Mouse (Mus musculus) C2C12 (cell line): ENCODE data around the gene 9930111J21Rik1. TPM values are rescaled to one million over a fixed set of nuclear protein-coding genes. Genes with fewer than 3 reads are reported as not detected.
"Not testable (repeated sequence)": the region's sequence is repeated elsewhere in the genome, so short reads cannot be mapped to it uniquely, and the experiment has no call there.

Experiments used
- H3K27me3 ChIP-seq: one replicate; pipeline ENCODE4 v1.6.1; 2011; ENCODE audit not compliant: control insufficient read depth, insufficient read depth, insufficient read length
- H3K36me3 ChIP-seq: one replicate; pipeline ENCODE4 v1.6.1; 2011; ENCODE audit not compliant: control insufficient read depth, insufficient read depth
- H3K4me3 ChIP-seq: one replicate; pipeline ENCODE4 v1.5.1; 2011; ENCODE audit warnings: mild to moderate bottlenecking, control low read depth; ENCODE audit not compliant: poor library complexity, insufficient read depth, severe bottlenecking
- H3K79me2 ChIP-seq: one replicate; pipeline ENCODE4 v1.6.1; 2011; ENCODE audit not compliant: control insufficient read depth, insufficient read depth
- H3K79me3 ChIP-seq: one replicate; pipeline ENCODE4 v1.6.1; 2011; ENCODE audit warnings: low read depth, control low read depth
- H3ac ChIP-seq: one replicate; pipeline ENCODE3; 2011; ENCODE audit warnings: low read depth; ENCODE audit not compliant: control insufficient read depth, insufficient read length
- long read RNA-seq, 2 experiments: library from polyadenylated mRNA; unstranded; transcript quantifications; one replicate each; pipeline ENCODE4 v2.0.0; 2019 to 2020
- polyA plus RNA-seq: library from polyadenylated mRNA; unstranded; fragments of >200 nt; fragmentation: generic; extraction: Trizol; gene quantifications from one replicate; pipeline ENCODE4 v1.2.1, GENCODE M21; 2012; ENCODE audit warnings: missing spikeins

9930111J21Rik1 gene
- polyA plus RNA-seq, result 0.28 TPM
- long read RNA-seq, experiment 1, partial matches to known transcripts, result 1 of 2 reads
- long read RNA-seq, experiment 1, other reads (novel, unspliced or antisense), result 1 of 2 reads
- long read RNA-seq, experiment 2, partial matches to known transcripts, result 1 of 5 reads
- long read RNA-seq, experiment 2, other reads (novel, unspliced or antisense), result 1 of 5 reads

- not testable (repeated sequence) for H3ac ChIP-seq, H3K36me3 ChIP-seq, H3K79me2 ChIP-seq, H3K27me3 ChIP-seq, H3K79me3 ChIP-seq, H3K4me3 ChIP-seq
Observed at GRCm38 (mm10) chr11:48979251-48979650, at the start of gene 9930111J21Rik1. Gene 9930111J21Rik1 (minus strand): TSS chr11:48979398.

- H3K79me3 ChIP-seq, H3K27me3 ChIP-seq, H3K4me3 ChIP-seq, H3K36me3 ChIP-seq, H3K79me2 ChIP-seq, H3ac ChIP-seq: not testable (repeated sequence)
Observed at GRCm38 (mm10) chr11:49012074-49012473, 32.9 kb upstream of the 9930111J21Rik1 start.

GRCm38 (mm10) chr11:49006785-49007184, 27.6 kb upstream of the 9930111J21Rik1 start:
- not testable (repeated sequence) for H3K79me2 ChIP-seq, H3K4me3 ChIP-seq, H3K79me3 ChIP-seq, H3K36me3 ChIP-seq, H3K27me3 ChIP-seq, H3ac ChIP-seq

- H3K36me3 ChIP-seq, H3ac ChIP-seq, H3K27me3 ChIP-seq, H3K79me2 ChIP-seq, H3K4me3 ChIP-seq, H3K79me3 ChIP-seq: not testable (repeated sequence)
Observed at GRCm38 (mm10) chr11:49006317-49006716, 27.1 kb upstream of the 9930111J21Rik1 start.

- H3K79me2 ChIP-seq, H3K4me3 ChIP-seq, H3K27me3 ChIP-seq, H3ac ChIP-seq, H3K36me3 ChIP-seq, H3K79me3 ChIP-seq: not testable (repeated sequence)
Observed at GRCm38 (mm10) chr11:49000411-49000810, 21.2 kb upstream of the 9930111J21Rik1 start.

GRCm38 (mm10) chr11:48994018-48994417, 14.8 kb upstream of the 9930111J21Rik1 start, which contains the start of gene Tgtp1:
Gene Tgtp1 (minus strand): TSS chr11:48994172.
- not testable (repeated sequence) for H3K4me3 ChIP-seq, H3K36me3 ChIP-seq, H3K27me3 ChIP-seq, H3ac ChIP-seq, H3K79me2 ChIP-seq, H3K79me3 ChIP-seq

- H3ac ChIP-seq, H3K4me3 ChIP-seq: not testable (repeated sequence)
Observed at GRCm38 (mm10) chr11:48993296-48993695, 14.1 kb upstream of the 9930111J21Rik1 start.

GRCm38 (mm10) chr11:48991740-48992520, 12.7 kb upstream of the 9930111J21Rik1 start, which contains the start of gene Gm12185:
Gene Gm12185 (minus strand): TSS chr11:48992226.
- not testable (repeated sequence) for H3K27me3 ChIP-seq, H3K36me3 ChIP-seq, H3K79me2 ChIP-seq, H3K4me3 ChIP-seq, H3ac ChIP-seq, H3K79me3 ChIP-seq

More at GRCm38 (mm10) chr11:48993296-48993695, 14.1 kb upstream of the 9930111J21Rik1 start:
- not testable (repeated sequence) for H3K79me2 ChIP-seq, H3K27me3 ChIP-seq, H3K79me3 ChIP-seq, H3K36me3 ChIP-seq

- H3K36me3 ChIP-seq, H3K79me2 ChIP-seq, H3ac ChIP-seq, H3K4me3 ChIP-seq, H3K27me3 ChIP-seq, H3K79me3 ChIP-seq: not testable (repeated sequence)
Observed at GRCm38 (mm10) chr11:48989981-48990380, 10.8 kb upstream of the 9930111J21Rik1 start.

GRCm38 (mm10) chr11:48988219-48988618, 9.0 kb upstream of the 9930111J21Rik1 start:
- not testable (repeated sequence) for H3K79me2 ChIP-seq, H3K36me3 ChIP-seq, H3K79me3 ChIP-seq, H3K4me3 ChIP-seq, H3ac ChIP-seq, H3K27me3 ChIP-seq

- not testable (repeated sequence) for H3K27me3 ChIP-seq, H3K4me3 ChIP-seq, H3K79me2 ChIP-seq, H3K36me3 ChIP-seq, H3K79me3 ChIP-seq, H3ac ChIP-seq
Observed at GRCm38 (mm10) chr11:48982848-48983247, 3.6 kb upstream of the 9930111J21Rik1 start.

- H3K79me3 ChIP-seq, H3K36me3 ChIP-seq, H3K27me3 ChIP-seq, H3K79me2 ChIP-seq, H3ac ChIP-seq, H3K4me3 ChIP-seq: not testable (repeated sequence)
Observed at GRCm38 (mm10) chr11:48980052-48980451, 854 bp upstream of the 9930111J21Rik1 start.
